Mouse (Mus musculus): Measurements from ENCODE around the gene Mlx. TPM values are rescaled to one million over a fixed set of nuclear protein-coding genes. Genes with fewer than 3 reads are reported as not detected.

Mlx gene
- polyA plus RNA-seq, 2 experiments from 2014 or later = 51.8 to 71.5 TPM

DNA sequence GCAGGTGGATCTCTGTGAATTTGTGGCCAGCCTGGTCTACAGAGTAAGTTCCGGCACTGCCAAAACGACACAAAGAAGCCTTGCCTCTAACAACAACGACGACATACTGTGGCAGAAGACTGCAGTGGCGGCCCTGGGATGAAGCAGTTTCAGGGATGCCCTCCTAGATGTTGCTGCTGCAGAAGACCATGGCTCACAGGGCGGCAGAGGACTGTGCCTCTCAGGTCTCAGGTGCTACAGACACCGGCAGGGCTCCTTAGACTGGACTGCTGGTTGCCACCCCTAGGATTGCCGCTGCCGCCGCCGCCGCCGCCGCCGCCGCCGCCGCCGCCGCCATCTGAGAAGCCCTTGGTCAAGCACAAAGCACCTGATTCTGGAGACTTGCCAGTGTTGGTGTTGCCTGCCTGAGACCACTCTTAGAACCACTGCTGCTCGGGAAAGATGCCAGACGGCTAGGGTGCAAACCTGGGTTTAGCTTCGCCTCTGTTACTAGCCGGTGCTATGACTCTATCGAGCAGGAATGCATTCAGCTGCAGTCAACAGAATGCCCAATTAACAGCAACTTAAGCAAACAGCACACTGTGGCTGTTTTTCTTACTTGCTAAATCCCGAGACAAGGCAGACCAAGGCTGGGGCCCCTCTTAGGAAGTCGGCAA is 53.2 kb downstream of the Mlx start:
- no peak for ATAC-seq

DNA sequence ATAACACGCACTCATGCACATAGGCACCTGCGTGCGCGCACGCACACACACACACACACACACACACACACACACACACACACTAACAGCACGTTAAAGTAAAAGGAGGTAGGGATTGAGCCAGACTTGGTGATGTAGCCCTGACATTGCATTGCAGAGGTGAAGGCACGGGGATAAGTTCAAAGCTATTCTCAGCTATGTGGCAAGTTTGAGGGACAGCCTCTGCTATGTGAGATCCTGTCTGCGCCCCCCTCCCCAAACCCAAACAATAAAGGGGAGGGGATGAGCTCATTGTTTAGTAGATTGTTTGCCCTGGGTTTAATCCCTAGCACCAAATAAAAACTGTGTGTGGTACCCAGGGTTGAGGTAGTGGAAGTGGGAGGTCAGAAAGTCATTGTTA is 54.0 kb downstream of the Mlx start:
- ATAC-seq = no peak

Other genes with a start within 250 kb of the Mlx start
- gene Stat5b, start 236.6 kb upstream of the Mlx start, polyA plus RNA-seq (2017; shearing (Covaris generic)) = 10 to 100 TPM; 27.8 to 37.2 TPM
- 10 to 100 TPM; 23.8 to 37.0 TPM for gene Stat5a, start 227.9 kb upstream of the Mlx start, polyA plus RNA-seq (2017; shearing (Covaris generic))
- gene Stat3, start 147.7 kb upstream of the Mlx start, polyA plus RNA-seq (2017; shearing (Covaris generic)) = 10 to 100 TPM; 71.0 to 82.0 TPM
- gene Cavin1, start 116.4 kb upstream of the Mlx start, polyA plus RNA-seq (2017; shearing (Covaris generic)) = under 1 TPM; 0.12 to 0.13 TPM
- 1 to 10 TPM; 4.3 to 4.7 TPM for gene Atp6v0a1, start 77.8 kb upstream of the Mlx start, polyA plus RNA-seq (2017; shearing (Covaris generic))
- 1 to 10 TPM; 6.8 to 9.0 TPM for gene Naglu, start 17.3 kb upstream of the Mlx start, polyA plus RNA-seq (2017; shearing (Covaris generic))
- gene Hsd17b1, start 8.9 kb upstream of the Mlx start, polyA plus RNA-seq (2017; shearing (Covaris generic)) = not detected
- gene Coasy, start 4.7 kb upstream of the Mlx start, polyA plus RNA-seq (2017; shearing (Covaris generic)) = 10 to 100 TPM; 17.9 to 22.1 TPM
- gene Psmc3ip, start 8.2 kb downstream of the Mlx start, polyA plus RNA-seq (2017; shearing (Covaris generic)) = 10 to 100 TPM; 12.3 to 13.4 TPM
- gene Retreg3, start 32.6 kb downstream of the Mlx start, polyA plus RNA-seq (2017; shearing (Covaris generic)) = 10 to 100 TPM; 14.4 to 24.7 TPM
- gene Tubg1, start 32.7 kb downstream of the Mlx start, polyA plus RNA-seq (2017; shearing (Covaris generic)) = 10 to 100 TPM; 17.7 to 26.8 TPM
- gene Tubg2, start 68.6 kb downstream of the Mlx start, polyA plus RNA-seq (2017; shearing (Covaris generic)) = under 1 TPM; 0.68 to 0.94 TPM
- gene Cntnap1, start 83.2 kb downstream of the Mlx start, polyA plus RNA-seq (2017; shearing (Covaris generic)) = under 1 TPM; 0.29 to 0.33 TPM
- gene Plekhh3, start 84.1 kb downstream of the Mlx start, polyA plus RNA-seq (2017; shearing (Covaris generic)) = not detected
- gene Ccr10, start 88.2 kb downstream of the Mlx start, polyA plus RNA-seq (2017; shearing (Covaris generic)) = 1 to 10 TPM; 1.5 to 1.6 TPM
- gene Ezh1, start 139.2 kb downstream of the Mlx start, polyA plus RNA-seq (2017; shearing (Covaris generic)) = 10 to 100 TPM; 48.1 to 52.2 TPM
- gene Ramp2, start 158.8 kb downstream of the Mlx start, polyA plus RNA-seq (2017; shearing (Covaris generic)) = not detected
- 100 to 1,000 TPM; 122 to 153 TPM for gene Vps25, start 166.4 kb downstream of the Mlx start, polyA plus RNA-seq (2017; shearing (Covaris generic))
- 1 to 10 TPM in 1 of 2 experiments, under 1 TPM in 1; 0.58 to 1.0 TPM for gene Wnk4, start 173.3 kb downstream of the Mlx start, polyA plus RNA-seq (2017; shearing (Covaris generic))
- 1 to 10 TPM in 1 of 2 experiments, not detected in 1; 1.0 TPM for gene Cntd1, start 191.7 kb downstream of the Mlx start, polyA plus RNA-seq (2017; shearing (Covaris generic))
- gene Coa3, start 191.8 kb downstream of the Mlx start, polyA plus RNA-seq (2017; shearing (Covaris generic)) = 100 to 1,000 TPM; 109 to 144 TPM
- gene Becn1, start 215.0 kb downstream of the Mlx start, polyA plus RNA-seq (2017; shearing (Covaris generic)) = 10 to 100 TPM; 79.0 to 81.0 TPM
- gene Psme3, start 228.9 kb downstream of the Mlx start, polyA plus RNA-seq (2017; shearing (Covaris generic)) = 10 to 100 TPM; 37.1 to 53.3 TPM
- gene Aoc2, start 237.8 kb downstream of the Mlx start, polyA plus RNA-seq (2017; shearing (Covaris generic)) = 1 to 10 TPM; 2.1 to 2.5 TPM
- not detected for gene Aoc3, start 243.3 kb downstream of the Mlx start, polyA plus RNA-seq (2017; shearing (Covaris generic))

Data from activated CD4-positive, CD25-positive, alpha-beta regulatory T cell, adult 4 months (primary cell).